Mouse (Mus musculus): ENCODE measurements around the gene Bricd5. TPM values are rescaled to one million over a fixed set of nuclear protein-coding genes. Genes with fewer than 3 reads are reported as not detected.
"Not testable (repeated sequence)": the region's sequence is repeated elsewhere in the genome, so short reads cannot be mapped to it uniquely, and the experiment has no call there.

Bricd5 gene
- not detected in 2 replicates for polyA plus RNA-seq (2012)

GRCm38 (mm10) chr17:24473612-24474275 is at the start of gene Bricd5:
Bricd5 (plus strand) TSS chr17:24473884.
- no peaks in the 10 kb centered on the region for H3K27me3 ChIP-seq (ENCODE audit: control insufficient read depth)
- H3K4me3 ChIP-seq (replicated peaks): peak within 1 kb of the TSS; percentile 70
- no peak for TF ChIP-seq GATA1 (IDR thresholded peaks at IDR 0.05; ENCODE audit: low read length)
- no peak for TF ChIP-seq TAL1 (IDR thresholded peaks at IDR 0.05; ENCODE audit: low read length)
- H3K36me3 ChIP-seq (ENCODE audit: control insufficient read depth): peaks cover 75% of the 10 kb centered on the region
- H3K4me1 ChIP-seq (ENCODE audit: control insufficient read depth): peaks cover 60% of the 10 kb centered on the region
- H3K9me3 ChIP-seq (ENCODE audit: control insufficient read depth, low read length): no peaks in the 10 kb centered on the region

GRCm38 (mm10) chr17:24424489-24424888 is 49.2 kb upstream of the Bricd5 start:
- H3K9me3 ChIP-seq (ENCODE audit: control insufficient read depth, low read length): no peaks in the 10 kb centered on the region

GRCm38 (mm10) chr17:24425326-24425725 is 48.4 kb upstream of the Bricd5 start:
- not testable (repeated sequence) for H3K27me3 ChIP-seq (ENCODE audit: control insufficient read depth); H3K4me3 ChIP-seq (replicated peaks); H3K9me3 ChIP-seq (ENCODE audit: control insufficient read depth, low read length)
- Histone ChIP-seq H3K36me3 (ENCODE audit: control insufficient read depth) (peaks cover 72% of the 10 kb centered on the region), H3K4me1 (ENCODE audit: control insufficient read depth) (peaks cover 36% of the 10 kb centered on the region)

More at GRCm38 (mm10) chr17:24424489-24424888, 49.2 kb upstream of the Bricd5 start:
- Histone ChIP-seq H3K27me3 (ENCODE audit: control insufficient read depth) (no peaks in the 10 kb centered on the region), H3K4me3 (replicated peaks) (no peak overlapping the region), H3K4me1 (ENCODE audit: control insufficient read depth) (peaks cover 29% of the 10 kb centered on the region), H3K36me3 (ENCODE audit: control insufficient read depth) (peaks cover 72% of the 10 kb centered on the region)
- no peak for TF ChIP-seq GATA1 (IDR thresholded peaks at IDR 0.05; ENCODE audit: low read length)
- TF ChIP-seq TAL1 (IDR thresholded peaks at IDR 0.05; ENCODE audit: low read length): no peak

GRCm38 (mm10) chr17:24425905-24426304 is 47.8 kb upstream of the Bricd5 start:
- peak overlapping the region; percentile 77 for H3K4me3 ChIP-seq (replicated peaks)
- H3K36me3 ChIP-seq (ENCODE audit: control insufficient read depth): peaks cover 72% of the 10 kb centered on the region

GRCm38 (mm10) chr17:24426471-24427169 is 47.1 kb upstream of the Bricd5 start, which contains the start of gene Eci1:
Eci1 (plus strand) TSS chr17:24426641.
- peak within 1 kb of the TSS; percentile 77 for H3K4me3 ChIP-seq (replicated peaks)
- H3K36me3 ChIP-seq (ENCODE audit: control insufficient read depth): peaks cover 67% of the 10 kb centered on the region
- H3K4me1 ChIP-seq (ENCODE audit: control insufficient read depth): peaks cover 48% of the 10 kb centered on the region
- TF ChIP-seq GATA1 (IDR thresholded peaks at IDR 0.05; ENCODE audit: low read length) (no peak), TAL1 (IDR thresholded peaks at IDR 0.05; ENCODE audit: low read length) (no peak)
- H3K27me3 ChIP-seq (ENCODE audit: control insufficient read depth): no peaks in the 10 kb centered on the region
- H3K9me3 ChIP-seq (ENCODE audit: control insufficient read depth, low read length): no peaks in the 10 kb centered on the region

More at GRCm38 (mm10) chr17:24425905-24426304, 47.8 kb upstream of the Bricd5 start:
- H3K4me1 ChIP-seq (ENCODE audit: control insufficient read depth): peaks cover 42% of the 10 kb centered on the region
- TF ChIP-seq TAL1 (IDR thresholded peaks at IDR 0.05; ENCODE audit: low read length) (no peak), GATA1 (IDR thresholded peaks at IDR 0.05; ENCODE audit: low read length) (no peak)
- H3K9me3 ChIP-seq (ENCODE audit: control insufficient read depth, low read length): no peaks in the 10 kb centered on the region
- no peaks in the 10 kb centered on the region for H3K27me3 ChIP-seq (ENCODE audit: control insufficient read depth)

GRCm38 (mm10) chr17:24427170-24427557 is 46.5 kb upstream of the Bricd5 start:
- Histone ChIP-seq H3K4me3 (replicated peaks) (peak overlapping the region; percentile 77), H3K4me1 (ENCODE audit: control insufficient read depth) (peaks cover 53% of the 10 kb centered on the region), H3K9me3 (ENCODE audit: control insufficient read depth, low read length) (no peaks in the 10 kb centered on the region), H3K27me3 (ENCODE audit: control insufficient read depth) (no peaks in the 10 kb centered on the region), H3K36me3 (ENCODE audit: control insufficient read depth) (peaks cover 66% of the 10 kb centered on the region)
- no peak for TF ChIP-seq GATA1 (IDR thresholded peaks at IDR 0.05; ENCODE audit: low read length)
- no peak for TF ChIP-seq TAL1 (IDR thresholded peaks at IDR 0.05; ENCODE audit: low read length)

GRCm38 (mm10) chr17:24429201-24429983 is 44.3 kb upstream of the Bricd5 start:
- peaks cover 59% of the 10 kb centered on the region for H3K4me1 ChIP-seq (ENCODE audit: control insufficient read depth)
- TF ChIP-seq GATA1 (IDR thresholded peaks at IDR 0.05; ENCODE audit: low read length): no peak
- TF ChIP-seq TAL1 (IDR thresholded peaks at IDR 0.05; ENCODE audit: low read length): no peak
- no peak overlapping the region for H3K4me3 ChIP-seq (replicated peaks)
- H3K27me3 ChIP-seq (ENCODE audit: control insufficient read depth): no peaks in the 10 kb centered on the region
- no peaks in the 10 kb centered on the region for H3K9me3 ChIP-seq (ENCODE audit: control insufficient read depth, low read length)
- H3K36me3 ChIP-seq (ENCODE audit: control insufficient read depth): peaks cover 63% of the 10 kb centered on the region

GRCm38 (mm10) chr17:24437016-24437415 is 36.7 kb upstream of the Bricd5 start:
- Histone ChIP-seq H3K4me1 (ENCODE audit: control insufficient read depth) (peaks cover 7% of the 10 kb centered on the region), H3K9me3 (ENCODE audit: control insufficient read depth, low read length) (no peaks in the 10 kb centered on the region), H3K36me3 (ENCODE audit: control insufficient read depth) (peaks cover 94% of the 10 kb centered on the region), H3K4me3 (replicated peaks) (no peak overlapping the region), H3K27me3 (ENCODE audit: control insufficient read depth) (no peaks in the 10 kb centered on the region)
- TF ChIP-seq GATA1 (IDR thresholded peaks at IDR 0.05; ENCODE audit: low read length) (no peak), TAL1 (IDR thresholded peaks at IDR 0.05; ENCODE audit: low read length) (no peak)

- Histone ChIP-seq H3K27me3 (ENCODE audit: control insufficient read depth) (no peaks in the 10 kb centered on the region), H3K4me1 (ENCODE audit: control insufficient read depth) (no peaks in the 10 kb centered on the region; the same call in 1 of the 2 replicates), H3K4me3 (replicated peaks) (no peak overlapping the region), H3K36me3 (ENCODE audit: control insufficient read depth) (peaks cover 99% of the 10 kb centered on the region), H3K9me3 (ENCODE audit: control insufficient read depth, low read length) (no peaks in the 10 kb centered on the region)
- no peak for TF ChIP-seq TAL1 (IDR thresholded peaks at IDR 0.05; ENCODE audit: low read length)
- TF ChIP-seq GATA1 (IDR thresholded peaks at IDR 0.05; ENCODE audit: low read length): no peak
Observed at GRCm38 (mm10) chr17:24440377-24440776, 33.3 kb upstream of the Bricd5 start.

All from erythroblast, embryonic 14.5 days (primary cell).